In genomic region chr13:49058528-49058927, GRCm38 (mm10) we compare ENCODE assay signal across 8 mouse cellular contexts.
DNase-seq lines count a peak whose midpoint lies in the region; ATAC-seq and TF ChIP-seq lines count a peak whose summit lies in the region.

No protein-coding gene starts in this region.

- DNase-seq in cerebellum, adult 11-12 months, result no peak
- peak; percentile 60 for DNase-seq in midbrain, postnatal 0 days (ENCODE audit: low spot score)
- DNase-seq in midbrain, embryonic 10.5 days (ENCODE audit: low spot score), result no peak
- DNase-seq in fibroblast of lung, adult 2 months (ENCODE audit: low read depth), result peak; percentile 14
- DNase-seq in lung, postnatal 14 days, result peak; percentile 50
- DNase-seq in thymus, postnatal 10 days (ENCODE audit: low spot score in 2 of 2), result no peak

- no peak overlapping the region for H3K4me2 ChIP-seq in midbrain, postnatal 0 days (ENCODE audit: low read depth, low read length, poor library complexity, severe bottlenecking)
- no peak overlapping the region for H3K4me2 ChIP-seq in forebrain, embryonic 13.5 days

- 0 out of 2 replicates have a peak, but pooled peaks have one; percentile 64 for ATAC-seq in cerebellum, adult (ENCODE audit: insufficient number of reproducible peaks, low FRiP score, low TSS enrichment)
- ATAC-seq in midbrain, postnatal 0 days (ENCODE audit: low FRiP score), result 0 out of 2 replicates have a peak, but pooled peaks have one; percentile 38
- no peak for ATAC-seq in forebrain, embryonic 13.5 days

- peak; percentile 85 for TF ChIP-seq CTCF in midbrain, postnatal 0 days (IDR thresholded peaks at IDR 0.05)

- 91% methylated on average over 4 of the region's 4 CpGs for WGBS in midbrain, postnatal 0 days
- 92% methylated on average over 4 of the region's 4 CpGs for WGBS in midbrain, embryonic 10.5 days
- WGBS in forebrain, embryonic 13.5 days, result 95% methylated on average over 4 of the region's 4 CpGs

- H3K27me3 ChIP-seq in midbrain, postnatal 0 days (ENCODE audit: insufficient read depth, low read length), result no peaks in the 10 kb centered on the region
- no peaks in the 10 kb centered on the region for H3K27me3 ChIP-seq in midbrain, embryonic 10.5 days (ENCODE audit: low read depth, poor library complexity, severe bottlenecking)
- no peaks in the 10 kb centered on the region for H3K27me3 ChIP-seq in forebrain, embryonic 13.5 days

- no peak overlapping the region for H3K4me3 ChIP-seq in midbrain, postnatal 0 days (ENCODE audit: low read depth, low read length)
- H3K4me3 ChIP-seq in midbrain, embryonic 10.5 days, result no peak overlapping the region
- H3K4me3 ChIP-seq in forebrain, embryonic 13.5 days, result no peak overlapping the region

- no peak overlapping the region for H3K27ac ChIP-seq in midbrain, postnatal 0 days (ENCODE audit: low read depth, low read length)
- no peak overlapping the region for H3K27ac ChIP-seq in midbrain, embryonic 10.5 days (replicated peaks)
- no peak overlapping the region for H3K27ac ChIP-seq in forebrain, embryonic 13.5 days

- no peaks in the 10 kb centered on the region for H3K9me3 ChIP-seq in midbrain, postnatal 0 days (ENCODE audit: low read length)
- H3K9me3 ChIP-seq in midbrain, embryonic 10.5 days (replicated peaks), result no peaks in the 10 kb centered on the region
- no peaks in the 10 kb centered on the region for H3K9me3 ChIP-seq in forebrain, embryonic 13.5 days (replicated peaks)

- H3K9ac ChIP-seq in midbrain, postnatal 0 days (replicated peaks; ENCODE audit: low read length, poor library complexity, severe bottlenecking), result no peak overlapping the region
- no peak overlapping the region for H3K9ac ChIP-seq in forebrain, embryonic 13.5 days

- H3K36me3 ChIP-seq in midbrain, postnatal 0 days (ENCODE audit: insufficient read depth, low read length), result peaks cover 52% of the 10 kb centered on the region
- H3K36me3 ChIP-seq in midbrain, embryonic 10.5 days, result peaks cover 59% of the 10 kb centered on the region
- H3K36me3 ChIP-seq in forebrain, embryonic 13.5 days (ENCODE audit: poor library complexity, severe bottlenecking), result peaks cover 85% of the 10 kb centered on the region

- no peaks in the 10 kb centered on the region for H3K4me1 ChIP-seq in midbrain, postnatal 0 days (ENCODE audit: insufficient read depth, low read length)
- no peaks in the 10 kb centered on the region for H3K4me1 ChIP-seq in midbrain, embryonic 10.5 days
- H3K4me1 ChIP-seq in forebrain, embryonic 13.5 days, result no peaks in the 10 kb centered on the region

Comparison
In these comparisons a context has a peak if more than half of its experiments do, and no peak if none do; other contexts are left out.
1. DNase-seq: peak in midbrain, postnatal 0 days (single experiment), fibroblast of lung, adult 2 months (single experiment) and lung, postnatal 14 days (single experiment); none in cerebellum, adult 11-12 months (single experiment), midbrain, embryonic 10.5 days (single experiment) and thymus, postnatal 10 days (0 of 2).